Mouse (Mus musculus): ENCODE results near the gene Ifna1. TPM values are rescaled to one million over a fixed set of nuclear protein-coding genes. Genes with fewer than 3 reads are reported as not detected.
"Not testable (repeated sequence)": the region's sequence is repeated elsewhere in the genome, so short reads cannot be mapped to it uniquely, and the experiment has no call there.

Gene Ifna1
- total RNA-seq (2022), result not detected

GRCm38 (mm10) chr4:88849698-88850097 is at the start of gene Ifna1:
Gene Ifna1 (plus strand): TSS chr4:88850087.
- no peak for DNase-seq (ENCODE audit: low spot score in 2 of 2)

- DNase-seq (ENCODE audit: low spot score in 2 of 2), result not testable (repeated sequence)
Measured at GRCm38 (mm10) chr4:88802954-88803353, 46.9 kb upstream of the Ifna1 start, which contains the start of gene Gm13287. Gene Gm13287 (plus strand): TSS chr4:88803254.

GRCm38 (mm10) chr4:88805231-88805630 is 44.7 kb upstream of the Ifna1 start, which contains the start of gene Gm13288:
Gene Gm13288 (plus strand): TSS chr4:88805531.
- DNase-seq (ENCODE audit: low spot score in 2 of 2), result not testable (repeated sequence)

- not testable (repeated sequence) for DNase-seq (ENCODE audit: low spot score in 2 of 2)
Measured at GRCm38 (mm10) chr4:88805761-88806160, 44.1 kb upstream of the Ifna1 start.

- DNase-seq (ENCODE audit: low spot score in 2 of 2), result no peak
Measured at GRCm38 (mm10) chr4:88815928-88816327, 34.0 kb upstream of the Ifna1 start, which contains the start of gene Ifna7. Gene Ifna7 (plus strand): TSS chr4:88816228.

GRCm38 (mm10) chr4:88819659-88820058 is 30.2 kb upstream of the Ifna1 start, which contains the start of gene Ifna11:
Gene Ifna11 (plus strand): TSS chr4:88819959.
- DNase-seq (ENCODE audit: low spot score in 2 of 2), result no peak

- DNase-seq (ENCODE audit: low spot score in 2 of 2), result no peak
Measured at GRCm38 (mm10) chr4:88822995-88823394, 26.9 kb upstream of the Ifna1 start.

GRCm38 (mm10) chr4:88827116-88827515 is 22.8 kb upstream of the Ifna1 start, which contains the start of gene Ifna6:
Gene Ifna6 (plus strand): TSS chr4:88827416.
- not testable (repeated sequence) for DNase-seq (ENCODE audit: low spot score in 2 of 2)

- peak in 1 of 2 experiments; percentile 6 for DNase-seq (ENCODE audit: low spot score in 2 of 2)
Measured at GRCm38 (mm10) chr4:88830523-88830922, 19.4 kb upstream of the Ifna1 start.

GRCm38 (mm10) chr4:88835225-88835624 is 14.7 kb upstream of the Ifna1 start, which contains the start of gene Ifna5:
Gene Ifna5 (plus strand): TSS chr4:88835525.
- DNase-seq (ENCODE audit: low spot score in 2 of 2), result not testable (repeated sequence)

GRCm38 (mm10) chr4:88838828-88839227 is 11.1 kb upstream of the Ifna1 start:
- DNase-seq (ENCODE audit: low spot score in 2 of 2), result no peak

- no peak for DNase-seq (ENCODE audit: low spot score in 2 of 2)
Measured at GRCm38 (mm10) chr4:88840058-88840457, 9.8 kb upstream of the Ifna1 start.

- DNase-seq (ENCODE audit: low spot score in 2 of 2), result no peak
Measured at GRCm38 (mm10) chr4:88841438-88841911, 8.4 kb upstream of the Ifna1 start, which contains the start of gene Ifna4. Gene Ifna4 (plus strand): TSS chr4:88841861.

- no peak for DNase-seq (ENCODE audit: low spot score in 2 of 2)
Measured at GRCm38 (mm10) chr4:88845334-88845733, 4.6 kb upstream of the Ifna1 start.

- no peak for DNase-seq (ENCODE audit: low spot score in 2 of 2)
Measured at GRCm38 (mm10) chr4:88851026-88851763, 1.3 kb downstream of the Ifna1 start.

GRCm38 (mm10) chr4:88859214-88859613 is 9.3 kb downstream of the Ifna1 start:
- no peak for DNase-seq (ENCODE audit: low spot score in 2 of 2)

- no peak for DNase-seq (ENCODE audit: low spot score in 2 of 2)
Measured at GRCm38 (mm10) chr4:88863309-88863708, 13.4 kb downstream of the Ifna1 start.

GRCm38 (mm10) chr4:88864599-88864998 is 14.7 kb downstream of the Ifna1 start:
- DNase-seq (ENCODE audit: low spot score in 2 of 2), result no peak

GRCm38 (mm10) chr4:88865011-88865569 is 15.2 kb downstream of the Ifna1 start:
- no peak for DNase-seq (ENCODE audit: low spot score in 2 of 2)

GRCm38 (mm10) chr4:88867366-88867925 is 17.6 kb downstream of the Ifna1 start:
- peak; percentile 27 to 72 for DNase-seq (ENCODE audit: low spot score in 2 of 2)

- DNase-seq (ENCODE audit: low spot score in 2 of 2), result no peak
Measured at GRCm38 (mm10) chr4:88867926-88868911, 18.3 kb downstream of the Ifna1 start.

All from layer of hippocampus, adult 8-10 months (tissue).